Mouse (Mus musculus): ENCODE results near the gene Slc25a45. TPM values are rescaled to one million over a fixed set of nuclear protein-coding genes. Genes with fewer than 3 reads are reported as not detected.

Slc25a45 gene
- polyA plus RNA-seq, 1 experiment from 2014 or later = 1.2 TPM

DNA sequence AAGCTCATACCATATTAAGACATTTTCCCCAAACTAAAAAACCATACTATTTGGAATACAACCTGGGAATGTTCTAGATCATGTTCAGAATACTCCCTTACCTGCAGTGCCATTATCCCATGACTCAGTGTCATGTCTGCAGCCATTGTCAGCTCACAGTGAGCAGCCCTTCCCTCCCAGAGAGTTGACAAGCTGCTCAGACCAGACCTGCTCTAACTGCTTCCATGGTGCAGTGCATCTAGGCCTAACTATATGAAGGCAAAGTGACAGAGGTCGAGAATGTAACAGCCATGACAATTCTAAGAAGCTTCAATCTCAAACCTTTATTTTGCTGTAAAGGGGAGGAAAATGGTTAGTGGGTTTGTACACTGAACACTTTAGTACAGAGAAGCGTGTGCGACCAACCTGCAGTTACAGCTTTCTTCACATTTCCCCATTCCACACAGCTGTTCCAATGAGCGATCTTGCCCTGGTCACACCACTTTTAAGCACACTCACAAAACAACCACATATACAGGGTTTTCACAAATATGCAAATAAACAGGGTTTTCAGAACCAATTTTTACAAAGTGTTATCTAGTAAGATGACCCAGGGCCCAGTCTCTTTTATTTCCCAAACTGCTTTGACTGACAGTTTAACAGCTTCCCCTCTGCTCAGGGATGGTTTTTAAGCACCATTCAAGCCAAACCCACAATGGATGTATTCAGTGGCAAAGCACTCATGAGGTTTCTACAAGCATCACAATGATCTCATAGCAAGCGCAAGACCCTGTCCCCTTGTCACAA, 35.4 kb upstream of the Slc25a45 start:
- no peaks in the 10 kb centered on the region for H3K27me3 ChIP-seq
- H3K9ac ChIP-seq = 0 out of 2 replicates have a peak overlapping the region, but pooled peaks have one; percentile 31
- no peak for ATAC-seq
- peaks cover 55% of the 10 kb centered on the region for H3K4me1 ChIP-seq
- 52% methylated on average over 5 of the region's 5 CpGs for WGBS
- H3K4me2 ChIP-seq = peak overlapping the region; percentile 18
- no peaks in the 10 kb centered on the region for H3K36me3 ChIP-seq (ENCODE audit: poor library complexity, severe bottlenecking)
- no peak overlapping the region for H3K4me3 ChIP-seq
- H3K27ac ChIP-seq = peak overlapping the region; percentile 33; the same call in 1 of the 2 replicates
- no peaks in the 10 kb centered on the region for H3K9me3 ChIP-seq (replicated peaks)

DNA sequence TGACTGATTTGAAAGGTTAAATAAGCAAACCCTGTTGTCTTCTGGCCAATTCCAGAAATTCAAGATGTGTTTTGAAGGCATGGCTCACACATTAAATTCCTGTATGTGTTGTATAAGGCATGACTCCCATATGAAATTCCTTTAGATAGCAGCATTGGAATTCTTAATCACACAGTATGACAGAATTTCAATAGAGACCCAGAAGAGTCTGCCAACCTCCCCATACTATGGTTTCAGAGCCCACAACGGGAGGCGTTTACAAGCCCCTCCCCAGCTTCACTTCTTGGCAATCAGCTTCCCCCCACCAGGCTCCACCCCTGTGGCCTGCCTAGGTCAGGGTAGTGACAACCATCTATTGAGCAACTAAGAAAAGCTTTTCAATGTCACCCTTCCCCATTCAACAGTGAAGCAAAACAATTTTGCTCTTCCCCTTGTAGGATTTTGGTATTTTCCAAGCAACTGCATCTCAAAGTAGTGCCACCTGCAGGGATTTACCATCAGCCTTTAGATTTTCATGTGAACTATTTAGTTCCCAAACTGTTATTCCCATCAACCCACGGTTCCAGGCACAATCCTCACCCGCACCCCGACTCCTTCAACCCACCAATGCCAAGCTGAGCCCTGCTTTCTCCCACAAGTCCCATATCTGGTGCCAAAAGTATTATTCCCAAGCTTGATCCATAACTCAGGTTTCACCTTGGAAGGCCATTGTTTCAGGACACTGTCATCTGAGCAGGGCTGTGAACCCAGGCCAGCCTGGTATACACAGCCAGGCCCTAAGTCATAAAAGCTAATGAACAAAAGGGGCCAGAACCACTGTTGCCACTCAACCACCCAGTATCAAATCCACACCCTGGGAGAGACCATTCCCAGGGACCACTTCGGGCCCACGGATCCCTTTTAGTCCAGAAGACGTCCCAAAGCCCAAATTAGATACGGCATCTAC, 34.5 kb upstream of the Slc25a45 start:
- Histone ChIP-seq H3K27ac (peak overlapping the region; percentile 33), H3K27me3 (no peaks in the 10 kb centered on the region), H3K9ac (no peak overlapping the region), H3K4me1 (peaks cover 64% of the 10 kb centered on the region), H3K36me3 (ENCODE audit: poor library complexity, severe bottlenecking) (no peaks in the 10 kb centered on the region), H3K9me3 (replicated peaks) (no peaks in the 10 kb centered on the region), H3K4me2 (peak overlapping the region; percentile 18), H3K4me3 (no peak overlapping the region)
- WGBS = 63% methylated on average over 9 of the region's 9 CpGs
- no peak for ATAC-seq

DNA sequence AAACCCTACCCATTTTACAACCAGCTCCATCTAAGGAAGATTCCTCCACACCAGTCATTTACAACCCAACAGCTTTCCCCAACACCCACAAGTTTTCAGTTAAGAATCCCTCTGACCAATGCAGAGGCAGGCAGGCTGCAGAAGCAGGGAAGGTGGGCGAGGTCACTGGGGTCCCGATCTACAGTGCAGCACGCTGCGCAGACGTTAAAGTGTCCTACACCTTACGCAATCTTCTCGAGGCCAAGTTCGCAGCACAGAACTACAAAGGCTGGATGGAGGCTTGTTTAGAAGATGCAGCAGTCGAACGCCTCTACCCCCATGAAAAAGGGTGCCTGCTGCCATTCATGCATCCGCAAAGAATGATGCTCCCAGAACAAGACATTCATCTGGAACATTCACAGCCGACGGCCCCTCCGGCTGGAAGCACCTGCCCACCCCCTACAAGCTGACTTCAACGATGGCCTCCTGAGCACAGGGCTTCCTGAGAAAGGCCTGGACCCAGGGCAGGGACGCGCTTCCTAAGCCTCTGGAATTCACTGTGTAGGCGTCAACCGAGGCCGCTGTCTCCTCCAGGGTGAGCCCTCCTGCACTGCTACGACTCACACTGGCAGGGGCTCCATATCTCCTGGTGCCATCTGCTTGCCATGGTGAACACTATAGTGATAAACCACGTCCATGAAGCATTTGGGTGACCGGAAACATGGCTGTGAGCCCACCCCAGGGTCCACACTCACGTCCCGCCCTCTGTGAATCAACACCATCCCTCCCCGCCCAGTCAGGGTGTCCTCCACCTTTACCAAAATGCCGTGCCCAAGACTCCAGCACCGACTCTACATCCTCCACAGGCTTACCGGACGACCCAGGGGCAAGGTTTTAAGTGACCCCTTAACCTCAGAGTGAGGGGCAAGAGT, 33.6 kb upstream of the Slc25a45 start:
- H3K4me3 ChIP-seq = no peak overlapping the region
- peak overlapping the region; percentile 22 for H3K4me2 ChIP-seq
- WGBS = 86% methylated on average over 30 of the region's 30 CpGs
- no peaks in the 10 kb centered on the region for H3K36me3 ChIP-seq (ENCODE audit: poor library complexity, severe bottlenecking)
- H3K4me1 ChIP-seq = peaks cover 74% of the 10 kb centered on the region
- H3K27ac ChIP-seq = peak overlapping the region; percentile 33
- H3K27me3 ChIP-seq = no peaks in the 10 kb centered on the region
- H3K9me3 ChIP-seq (replicated peaks) = no peaks in the 10 kb centered on the region
- no peak for ATAC-seq
- peak overlapping the region; percentile 30; the same call in 1 of the 2 replicates for H3K9ac ChIP-seq

DNA sequence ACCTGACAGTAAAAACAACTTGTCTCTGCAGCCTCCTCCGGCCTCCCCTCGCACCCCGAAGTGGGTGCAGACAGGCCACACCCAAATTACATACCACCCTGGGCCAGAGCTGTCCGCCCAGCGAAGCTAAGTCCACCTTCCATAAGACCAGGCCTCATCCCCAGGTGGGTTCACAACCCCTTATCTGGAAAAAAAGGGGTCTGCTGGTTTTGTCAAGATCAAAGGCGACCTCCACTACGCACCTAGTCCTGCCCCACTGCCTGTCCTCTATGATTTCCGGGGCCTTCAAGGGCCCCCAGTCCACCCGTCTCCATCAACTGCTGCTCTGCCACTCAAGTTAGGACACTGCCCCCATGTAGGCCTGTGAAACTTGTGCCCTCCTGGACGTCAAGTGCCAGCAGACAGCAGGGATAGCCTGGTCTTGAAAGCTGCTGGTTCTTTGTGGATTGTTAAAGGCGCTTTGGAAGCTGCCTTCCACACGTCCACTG, 32.7 kb upstream of the Slc25a45 start:
- WGBS = 83% methylated on average over 12 of the region's 12 CpGs
- Histone ChIP-seq H3K27ac (peak overlapping the region; percentile 99), H3K4me3 (peak overlapping the region; percentile 32), H3K4me1 (peaks cover 82% of the 10 kb centered on the region), H3K9me3 (replicated peaks) (no peaks in the 10 kb centered on the region), H3K27me3 (no peaks in the 10 kb centered on the region), H3K9ac (peak overlapping the region; percentile 62), H3K4me2 (peak overlapping the region; percentile 68), H3K36me3 (ENCODE audit: poor library complexity, severe bottlenecking) (no peaks in the 10 kb centered on the region)
- ATAC-seq = no peak

DNA sequence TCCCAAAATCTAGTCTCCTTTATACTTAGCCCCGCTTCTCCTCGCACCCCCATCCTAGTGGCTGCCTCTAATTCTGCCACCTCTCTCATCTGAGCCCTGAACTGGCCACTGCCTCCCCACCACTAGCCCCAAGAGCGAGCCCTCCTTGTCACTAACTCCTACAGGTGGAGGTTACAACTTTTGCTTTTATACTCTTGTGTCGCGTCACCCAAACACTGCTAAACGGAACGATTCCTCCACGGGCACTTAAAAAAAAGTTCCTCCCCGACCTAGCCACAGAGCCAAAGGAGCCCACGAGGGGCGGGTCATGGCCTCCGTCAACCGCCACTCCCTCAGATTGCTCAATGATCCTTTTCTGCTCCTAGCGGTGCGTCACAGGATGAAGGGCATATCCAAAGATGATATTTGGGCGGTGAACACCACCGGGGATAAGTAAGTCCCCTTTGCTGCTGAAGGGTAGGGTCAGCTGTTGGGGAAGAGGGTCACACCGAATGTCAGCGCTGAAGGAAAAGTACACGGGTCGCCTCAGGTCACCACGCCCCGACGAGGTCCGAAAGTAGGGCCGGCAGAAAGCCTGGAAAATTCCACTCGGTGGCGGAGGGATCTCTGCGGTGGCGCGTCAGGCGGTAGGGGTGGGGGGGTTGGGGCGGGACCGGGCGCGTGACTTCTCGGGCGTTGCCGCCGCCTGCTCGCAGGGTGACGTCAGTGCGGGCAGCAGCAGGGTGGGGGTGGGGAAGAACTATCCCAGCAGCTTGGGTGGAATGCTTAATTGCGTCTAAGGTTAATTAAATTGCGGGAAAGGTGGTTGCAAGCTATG, 32.1 kb upstream of the Slc25a45 start:
- H3K27ac ChIP-seq = peak overlapping the region; percentile 99
- peak; percentile 43 for ATAC-seq
- H3K9ac ChIP-seq = peak overlapping the region; percentile 69
- H3K4me1 ChIP-seq = peaks cover 88% of the 10 kb centered on the region
- peak overlapping the region; percentile 68 for H3K4me2 ChIP-seq
- no peaks in the 10 kb centered on the region for H3K9me3 ChIP-seq (replicated peaks)
- WGBS = 7% methylated on average over 44 of the region's 45 CpGs
- H3K27me3 ChIP-seq = no peaks in the 10 kb centered on the region
- H3K36me3 ChIP-seq (ENCODE audit: poor library complexity, severe bottlenecking) = no peaks in the 10 kb centered on the region
- H3K4me3 ChIP-seq = peak overlapping the region; percentile 32

DNA sequence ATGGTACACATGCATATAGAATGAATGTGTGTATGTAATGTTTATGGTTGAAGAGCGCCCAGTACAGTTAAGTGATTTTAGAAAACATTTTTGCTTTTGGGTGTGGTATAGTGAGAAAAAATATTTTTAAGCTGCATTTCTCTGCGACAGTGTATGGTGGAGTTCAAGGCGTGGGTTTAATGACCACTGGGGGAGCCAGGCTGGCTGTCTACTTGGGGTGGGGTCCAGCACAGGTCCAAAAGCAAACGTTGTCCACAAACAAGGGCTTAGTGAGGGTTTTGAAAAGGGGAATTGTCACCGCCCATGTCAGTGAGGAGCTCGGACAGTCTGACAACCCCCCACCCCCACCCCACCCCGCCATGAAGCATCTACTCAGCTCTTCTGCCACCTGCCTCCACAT, 31.5 kb upstream of the Slc25a45 start:
- Histone ChIP-seq H3K4me1 (peaks cover 88% of the 10 kb centered on the region), H3K9ac (peak overlapping the region; percentile 69), H3K36me3 (ENCODE audit: poor library complexity, severe bottlenecking) (no peaks in the 10 kb centered on the region), H3K27ac (peak overlapping the region; percentile 99), H3K27me3 (no peaks in the 10 kb centered on the region), H3K9me3 (replicated peaks) (no peaks in the 10 kb centered on the region), H3K4me2 (peak overlapping the region; percentile 68), H3K4me3 (peak overlapping the region; percentile 32)
- WGBS = 1% methylated on average over 7 of the region's 7 CpGs
- ATAC-seq = peak; percentile 40

DNA sequence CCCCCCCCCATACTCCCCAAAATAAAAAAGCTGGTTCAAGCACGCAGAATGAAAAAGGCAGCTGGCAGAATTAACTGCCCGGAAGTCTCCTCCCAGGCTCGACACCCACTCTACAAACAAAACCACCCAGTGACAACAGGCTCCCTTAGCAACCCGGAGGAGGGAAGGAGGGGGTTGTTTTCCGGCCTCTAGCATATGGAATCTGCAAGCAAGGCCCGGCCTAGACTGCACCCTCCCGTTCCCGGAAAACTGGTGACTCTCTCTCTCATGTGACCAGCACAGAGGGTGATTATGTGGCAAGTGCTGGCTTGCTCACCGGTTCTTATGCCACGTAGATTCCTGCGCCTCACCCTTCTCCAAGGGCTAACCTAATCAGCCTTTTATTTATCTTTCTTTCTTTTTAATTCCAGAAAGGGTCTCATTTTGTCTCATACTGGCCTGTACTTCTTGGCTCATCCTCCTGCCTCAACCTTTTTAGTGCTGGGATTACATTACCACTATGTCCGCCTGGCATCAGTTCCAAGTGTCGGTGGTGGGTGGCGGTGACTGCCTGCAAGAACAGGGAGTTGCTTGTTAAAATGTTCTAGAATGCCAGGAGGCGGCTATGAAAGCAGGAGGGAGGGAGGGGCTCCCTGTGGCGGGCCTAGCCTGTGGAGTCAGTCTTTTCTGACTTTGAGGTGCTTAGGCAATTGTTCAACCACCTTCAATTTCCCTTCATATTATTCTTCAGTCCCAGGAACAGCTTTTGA, 30.9 kb upstream of the Slc25a45 start:
- Histone ChIP-seq H3K9ac (peak overlapping the region; percentile 69), H3K9me3 (replicated peaks) (no peaks in the 10 kb centered on the region), H3K36me3 (ENCODE audit: poor library complexity, severe bottlenecking) (0 out of 2 replicates have a peak, but pooled peaks cover 3% of the 10 kb centered on the region), H3K4me2 (peak overlapping the region; percentile 68), H3K27ac (peak overlapping the region; percentile 99), H3K4me1 (peaks cover 88% of the 10 kb centered on the region), H3K27me3 (no peaks in the 10 kb centered on the region), H3K4me3 (peak overlapping the region; percentile 32)
- ATAC-seq = peak; percentile 84
- 2% methylated on average over 16 of the region's 16 CpGs for WGBS

DNA sequence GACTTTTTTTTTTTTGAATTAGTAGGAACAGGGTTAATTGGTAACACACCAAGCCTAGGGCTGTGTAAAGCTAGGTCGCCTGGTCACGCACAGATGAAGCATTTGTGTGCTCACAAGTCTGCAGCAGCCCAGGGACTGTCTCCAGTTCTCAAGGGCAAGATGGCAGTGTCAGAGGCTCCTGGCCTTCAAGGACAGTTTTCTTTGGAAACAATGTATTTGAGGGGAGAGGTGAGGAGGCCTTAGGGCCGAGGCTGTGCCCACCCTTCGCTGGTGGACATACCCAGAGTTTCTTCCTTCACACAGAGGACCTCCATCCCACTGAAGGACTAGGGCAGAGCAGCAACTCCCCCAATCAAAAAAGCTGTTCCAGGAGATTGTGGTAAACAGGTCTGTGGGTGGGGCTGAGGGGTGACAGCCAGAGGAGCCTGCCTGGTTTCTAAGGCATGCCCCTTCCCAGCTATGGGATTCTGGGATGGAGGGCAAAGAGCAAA, 30.3 kb upstream of the Slc25a45 start:
- peaks cover 87% of the 10 kb centered on the region for H3K4me1 ChIP-seq
- H3K4me3 ChIP-seq = peak overlapping the region; percentile 32; the same call in 1 of the 2 replicates

DNA sequence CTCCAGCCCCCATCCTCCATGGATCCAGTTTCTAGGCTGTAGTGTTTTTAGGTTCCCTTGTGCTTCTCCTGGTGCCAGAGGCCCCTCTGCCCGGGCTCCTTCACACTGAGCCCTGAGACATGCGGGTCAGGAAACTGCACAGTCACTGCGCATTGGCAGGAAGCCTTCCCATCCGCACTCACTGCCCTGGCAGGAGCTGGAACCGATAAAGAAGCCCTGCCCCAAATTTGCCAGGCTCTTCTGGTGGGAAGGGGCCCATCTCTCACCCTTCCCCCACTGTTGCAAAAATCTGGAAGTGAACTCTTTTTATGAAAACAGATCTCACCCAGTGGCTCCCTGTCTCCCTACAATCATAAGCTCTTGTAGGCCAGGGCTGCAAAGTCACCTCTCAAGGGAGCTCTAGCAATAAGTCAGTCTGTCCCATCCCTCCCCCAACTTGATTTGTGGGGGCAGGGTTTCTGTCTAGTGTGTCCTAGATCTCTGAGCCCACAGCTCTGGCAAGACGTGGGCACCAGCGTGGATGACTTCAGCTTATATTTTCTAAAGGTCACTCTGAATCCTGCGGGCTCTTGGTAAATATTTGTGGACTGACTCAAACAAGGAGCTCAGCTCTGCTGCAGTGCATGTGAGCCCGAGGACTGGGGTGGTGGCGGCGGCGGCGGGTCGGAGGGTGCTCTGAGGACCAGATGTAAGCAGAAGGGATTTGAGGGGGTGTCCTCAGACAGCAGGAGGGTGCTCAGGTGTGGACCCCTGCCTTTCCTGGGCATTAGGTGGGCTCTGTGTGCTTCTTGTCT, 29.4 kb upstream of the Slc25a45 start:
- H3K36me3 ChIP-seq (ENCODE audit: poor library complexity, severe bottlenecking) = peaks cover 18% of the 10 kb centered on the region
- no peak overlapping the region for H3K4me3 ChIP-seq
- no peaks in the 10 kb centered on the region for H3K9me3 ChIP-seq (replicated peaks)
- peaks cover 79% of the 10 kb centered on the region for H3K4me1 ChIP-seq
- peak overlapping the region; percentile 69 for H3K9ac ChIP-seq
- H3K4me2 ChIP-seq = peak overlapping the region; percentile 68
- no peak for ATAC-seq
- WGBS = 65% methylated on average over 14 of the region's 14 CpGs
- peak overlapping the region; percentile 99 for H3K27ac ChIP-seq
- no peaks in the 10 kb centered on the region for H3K27me3 ChIP-seq

More for the DNA sequence above, 30.3 kb upstream of the Slc25a45 start:
- WGBS = 35% methylated on average over 4 of the region's 4 CpGs
- ATAC-seq = no peak
- Histone ChIP-seq H3K27ac (peak overlapping the region; percentile 99), H3K27me3 (no peaks in the 10 kb centered on the region), H3K9ac (peak overlapping the region; percentile 69), H3K9me3 (replicated peaks) (no peaks in the 10 kb centered on the region), H3K4me2 (peak overlapping the region; percentile 68), H3K36me3 (ENCODE audit: poor library complexity, severe bottlenecking) (peaks cover 9% of the 10 kb centered on the region)

Measured in forebrain, embryonic 13.5 days (tissue).